Mouse (Mus musculus) embryonic facial prominence, embryonic 14.5 days (tissue): ENCODE data around the gene Tll2. TPM values are rescaled to one million over a fixed set of nuclear protein-coding genes. Genes with fewer than 3 reads are reported as not detected.
A peak's percentile ranks its signal among the peaks of the same experiment; 100 is the strongest.

Source experiments
- ATAC-seq: fragments of 200-750 bp; cut with Nextera tagmentation; 2 replicates; pipeline ENCODE4 v1.8.0; 2017; ENCODE audit warnings: low read depth, moderate number of reproducible peaks, moderate TSS enrichment
- DNase-seq: peaks from one replicate; pipeline ENCODE4 v3.0.0-alpha.2; 2015; ENCODE audit warnings: low spot score
- H3K27ac ChIP-seq: fragments of 300-500 bp; sonication (generic); replicated peaks from 2 replicates; pipeline ENCODE4 v1.5.1; 2014; ENCODE audit warnings: low read depth, mild to moderate bottlenecking, low read length, moderate library complexity
- H3K27me3 ChIP-seq: fragments of 300-500 bp; sonication (generic); replicated peaks from 2 replicates; pipeline ENCODE4 v1.6.1; 2014; ENCODE audit warnings: low read length; ENCODE audit not compliant: control insufficient read depth, insufficient read depth
- H3K36me3 ChIP-seq: fragments of 300-500 bp; sonication (generic); 2 replicates; pipeline ENCODE4 v1.6.1; 2014; ENCODE audit warnings: low read length, mixed read lengths; ENCODE audit not compliant: control insufficient read depth, insufficient read depth
- H3K4me1 ChIP-seq: fragments of 300-500 bp; sonication (generic); 2 replicates; pipeline ENCODE4 v1.6.1; 2014; ENCODE audit warnings: antibody characterized with exemption, low read length; ENCODE audit not compliant: control insufficient read depth, insufficient read depth
- H3K4me2 ChIP-seq: fragments of 300-500 bp; sonication (generic); 2 replicates; pipeline ENCODE4 v1.6.1; 2014; ENCODE audit warnings: low read depth, mild to moderate bottlenecking, low read length, moderate library complexity, mixed read lengths
- H3K4me3 ChIP-seq: fragments of 300-500 bp; sonication (generic); 2 replicates; pipeline ENCODE4 v1.5.1; 2014; ENCODE audit warnings: low read depth, mild to moderate bottlenecking, low read length
- H3K9ac ChIP-seq: fragments of 300-500 bp; sonication (generic); 2 replicates; pipeline ENCODE4 v1.6.1; 2014; ENCODE audit warnings: low read depth, mild to moderate bottlenecking, low read length, moderate library complexity, mixed read lengths
- H3K9me3 ChIP-seq: fragments of 300-500 bp; sonication (generic); 2 replicates; pipeline ENCODE4 v1.6.1; 2016; ENCODE audit warnings: low read length; ENCODE audit not compliant: control insufficient read depth
- WGBS: fragments of 180-500 bp; shearing (Covaris S2); extraction: QIAGEN DNeasy Blood & Tissue Kit; methylation state at CpG from one replicate; pipeline ENCODE4 v1.1.7; 2014; 5-methylcytosine and 5-hydroxymethylcytosine counted together
- polyA plus RNA-seq: library from polyadenylated mRNA; unstranded; fragments of >200 nt; fragmentation: Nextera tagmentation; extraction: Ambion mirVana; gene quantifications from 2 replicates; pipeline ENCODE4 v1.2.1, GENCODE M21; 2014

Tll2 gene
- polyA plus RNA-seq, 1 experiment from 2014 or later = 0.82 TPM

- no peak overlapping the region for H3K27ac ChIP-seq
- ATAC-seq (no peak), DNase-seq (no peak)
- H3K36me3 ChIP-seq = no peaks in the 10 kb centered on the region
- H3K4me3 ChIP-seq = no peak overlapping the region
- no peak overlapping the region for H3K9ac ChIP-seq
- H3K27me3 ChIP-seq = no peaks in the 10 kb centered on the region
- no peaks in the 10 kb centered on the region for H3K9me3 ChIP-seq
- WGBS = 48% methylated on average over 6 of the region's 6 CpGs
- H3K4me2 ChIP-seq = no peak overlapping the region
- peaks cover 10% of the 10 kb centered on the region for H3K4me1 ChIP-seq
Observed at GRCm38 (mm10) chr19:41112609-41113008, 94.0 kb downstream of the Tll2 start.

DNA sequence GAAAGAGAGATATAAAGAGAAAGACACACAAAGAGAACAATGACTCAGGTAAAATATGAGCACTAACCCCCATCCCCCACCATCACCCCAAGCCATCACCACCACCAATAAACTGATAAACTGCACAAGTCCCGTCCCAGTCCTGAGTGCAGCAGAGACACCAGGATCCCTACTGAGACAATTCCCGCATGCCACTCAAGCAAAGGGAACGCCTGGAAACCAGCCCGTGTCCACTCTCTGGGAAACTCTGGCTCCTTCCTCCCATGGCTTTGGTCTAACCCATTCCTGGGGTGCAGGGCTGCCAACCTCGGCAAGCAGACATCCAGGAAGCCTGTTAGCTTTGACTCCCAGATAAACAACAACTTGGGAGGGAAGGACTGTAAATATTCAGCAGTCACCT is 96.6 kb downstream of the Tll2 start:
- no peak for DNase-seq
- no peaks in the 10 kb centered on the region for H3K9me3 ChIP-seq
- H3K27me3 ChIP-seq = no peaks in the 10 kb centered on the region
- H3K4me2 ChIP-seq = no peak overlapping the region
- no peak overlapping the region for H3K4me3 ChIP-seq
- H3K27ac ChIP-seq = no peak overlapping the region
- WGBS = 61% methylated on average over 5 of the region's 5 CpGs
- ATAC-seq = no peak
- peaks cover 13% of the 10 kb centered on the region for H3K4me1 ChIP-seq
- no peak overlapping the region for H3K9ac ChIP-seq
- no peaks in the 10 kb centered on the region for H3K36me3 ChIP-seq

DNA sequence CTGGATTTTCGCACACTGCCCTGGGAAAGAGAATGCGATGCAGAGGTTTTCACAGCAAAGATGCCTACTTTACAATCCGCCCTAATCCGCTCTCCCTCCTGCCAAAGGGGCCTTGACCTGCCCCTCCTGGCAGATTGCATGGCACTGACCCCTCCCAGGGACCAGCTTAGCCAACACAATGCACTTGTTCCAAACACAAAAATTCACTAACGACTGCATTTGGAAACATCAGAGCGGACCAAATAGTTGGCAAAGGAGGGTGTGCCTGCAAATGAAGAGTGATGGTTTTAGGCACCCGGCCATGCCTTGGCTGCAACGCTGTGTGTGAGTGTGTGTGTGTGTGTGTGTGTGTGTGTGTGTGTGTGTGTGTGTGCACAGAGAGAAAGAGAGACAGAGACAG is 97.1 kb downstream of the Tll2 start:
- H3K27ac ChIP-seq = no peak overlapping the region
- H3K4me3 ChIP-seq = no peak overlapping the region
- no peaks in the 10 kb centered on the region for H3K27me3 ChIP-seq
- H3K9me3 ChIP-seq = no peaks in the 10 kb centered on the region
- no peaks in the 10 kb centered on the region for H3K36me3 ChIP-seq
- no peak overlapping the region for H3K4me2 ChIP-seq
- H3K4me1 ChIP-seq = peaks cover 8% of the 10 kb centered on the region
- no peak overlapping the region for H3K9ac ChIP-seq
- no peak for ATAC-seq
- 66% methylated on average over 8 of the region's 8 CpGs for WGBS
- peak; percentile 44 for DNase-seq

GRCm38 (mm10) chr19:41108666-41109065 is 98.0 kb downstream of the Tll2 start:
- no peak for DNase-seq
- no peak overlapping the region for H3K4me3 ChIP-seq

DNA sequence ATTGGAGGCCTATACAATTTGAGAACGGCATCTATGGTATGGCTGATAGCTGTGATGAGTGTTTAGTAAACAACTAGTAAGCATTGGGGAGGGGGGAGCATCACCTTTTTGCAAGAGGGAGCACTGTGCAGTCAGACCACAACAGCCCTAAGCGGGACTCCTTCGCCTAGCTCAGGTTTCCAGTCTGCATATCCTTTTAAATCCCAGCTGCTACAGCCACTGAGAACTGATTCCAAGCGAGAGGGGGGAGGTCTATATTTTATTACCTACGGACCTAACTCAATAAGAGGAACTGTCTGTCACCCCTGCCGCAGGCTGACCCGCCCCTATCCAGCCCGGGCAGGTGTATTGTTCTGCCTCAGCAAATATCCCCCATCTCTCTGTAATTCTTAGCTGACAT is 99.1 kb downstream of the Tll2 start:
- Histone ChIP-seq H3K9me3 (no peaks in the 10 kb centered on the region), H3K27me3 (no peaks in the 10 kb centered on the region), H3K9ac (no peak overlapping the region), H3K36me3 (no peaks in the 10 kb centered on the region), H3K4me1 (peaks cover 8% of the 10 kb centered on the region), H3K27ac (no peak overlapping the region), H3K4me2 (no peak overlapping the region), H3K4me3 (no peak overlapping the region)
- 41% methylated on average over 8 of the region's 8 CpGs for WGBS
- DNase-seq = peak; percentile 57
- peak; percentile 61 for ATAC-seq

More at GRCm38 (mm10) chr19:41108666-41109065, 98.0 kb downstream of the Tll2 start:
- ATAC-seq = no peak
- Histone ChIP-seq H3K4me2 (no peak overlapping the region), H3K36me3 (no peaks in the 10 kb centered on the region), H3K27me3 (no peaks in the 10 kb centered on the region), H3K9ac (no peak overlapping the region), H3K4me1 (peaks cover 8% of the 10 kb centered on the region), H3K27ac (no peak overlapping the region), H3K9me3 (no peaks in the 10 kb centered on the region)
- 91% methylated on average over 7 of the region's 7 CpGs for WGBS

GRCm38 (mm10) chr19:41104922-41105321 is 101.7 kb downstream of the Tll2 start:
- peak; percentile 82 for DNase-seq
- Histone ChIP-seq H3K4me3 (no peak overlapping the region), H3K4me2 (no peak overlapping the region), H3K27me3 (no peaks in the 10 kb centered on the region), H3K36me3 (no peaks in the 10 kb centered on the region), H3K27ac (no peak overlapping the region), H3K4me1 (peaks cover 8% of the 10 kb centered on the region), H3K9ac (no peak overlapping the region), H3K9me3 (no peaks in the 10 kb centered on the region)
- peak; percentile 42; the same call in 1 of the 2 replicates for ATAC-seq
- WGBS = 34% methylated on average over 8 of the region's 8 CpGs

- Histone ChIP-seq H3K4me2 (no peak overlapping the region), H3K4me3 (no peak overlapping the region), H3K4me1 (no peaks in the 10 kb centered on the region), H3K9me3 (no peaks in the 10 kb centered on the region), H3K27me3 (no peaks in the 10 kb centered on the region), H3K27ac (no peak overlapping the region), H3K36me3 (no peaks in the 10 kb centered on the region), H3K9ac (no peak overlapping the region)
- peak; percentile 77 for ATAC-seq
- peak; percentile 48 for DNase-seq
- WGBS = 76% methylated on average over 7 of the region's 8 CpGs
Observed at GRCm38 (mm10) chr19:41101390-41101789, 105.2 kb downstream of the Tll2 start.

DNA sequence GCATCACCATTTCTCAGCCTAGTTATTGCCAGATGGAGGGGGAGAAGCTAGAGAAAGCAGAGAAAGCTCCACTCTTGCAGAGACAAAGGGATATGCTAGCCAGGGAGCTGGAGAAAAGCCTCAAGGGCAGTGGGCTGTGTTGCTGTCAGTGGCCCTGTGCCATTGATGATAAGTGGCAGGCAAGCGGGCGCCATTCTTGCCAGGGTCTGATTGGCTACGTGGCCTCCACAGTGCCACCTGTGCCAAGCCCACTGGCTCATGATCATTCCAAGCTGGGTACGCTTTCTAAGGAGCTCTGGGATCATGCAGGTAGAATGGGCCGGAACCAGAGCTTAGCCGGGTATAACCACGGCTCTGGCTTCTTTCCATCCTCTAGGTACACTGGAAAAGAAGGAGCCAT is 105.8 kb downstream of the Tll2 start:
- no peaks in the 10 kb centered on the region for H3K27me3 ChIP-seq
- H3K4me3 ChIP-seq = no peak overlapping the region
- no peaks in the 10 kb centered on the region for H3K9me3 ChIP-seq
- H3K4me1 ChIP-seq = no peaks in the 10 kb centered on the region
- H3K9ac ChIP-seq = no peak overlapping the region
- DNase-seq = no peak
- H3K36me3 ChIP-seq = no peaks in the 10 kb centered on the region
- H3K27ac ChIP-seq = no peak overlapping the region
- H3K4me2 ChIP-seq = no peak overlapping the region
- 95% methylated on average over 7 of the region's 7 CpGs for WGBS
- ATAC-seq = no peak

- DNase-seq (no peak), ATAC-seq (no peak)
- 51% methylated on average over 4 of the region's 4 CpGs for WGBS
- Histone ChIP-seq H3K27ac (no peak overlapping the region), H3K9ac (no peak overlapping the region), H3K4me3 (no peak overlapping the region), H3K4me1 (no peaks in the 10 kb centered on the region), H3K9me3 (no peaks in the 10 kb centered on the region), H3K36me3 (no peaks in the 10 kb centered on the region), H3K4me2 (no peak overlapping the region), H3K27me3 (no peaks in the 10 kb centered on the region)
Observed at GRCm38 (mm10) chr19:41097038-41097437, 109.6 kb downstream of the Tll2 start.
